Mouse (Mus musculus): ENCODE measurements at regions not wholly inside any gene's neighbourhood (a gene's known extent, or its start where the extent isn't known, plus 50 kb on each side); places are given as distances from the start of the nearest gene placed in this dataset.
A peak's percentile ranks its signal among the peaks of the same experiment; 100 is the strongest.

DNA sequence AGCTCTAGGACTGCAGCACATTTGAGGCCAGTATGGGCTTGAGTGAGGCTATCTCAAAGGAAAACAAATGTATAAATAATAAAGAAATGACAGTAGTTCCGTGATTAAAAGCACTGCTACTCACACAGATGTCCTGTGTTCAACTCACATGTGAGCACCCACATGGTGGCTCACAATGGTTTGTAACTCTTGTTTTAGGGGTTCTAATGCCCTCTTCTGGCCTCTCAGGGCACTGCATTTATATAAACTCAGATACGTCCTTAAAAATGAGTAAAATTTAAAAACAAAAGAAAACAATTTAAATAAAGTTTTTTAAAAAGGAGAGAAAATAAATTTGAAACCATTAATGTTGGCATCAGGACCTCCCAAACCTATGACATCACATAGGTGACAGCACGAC is 184.7 kb downstream of the Gm10184 start:
- TF ChIP-seq CTCF (IDR thresholded peaks at IDR 0.05) = peak; percentile 12; the same call in 1 of the 2 replicates
- no peak for TF ChIP-seq EP300 (IDR thresholded peaks at IDR 0.05)
